Mouse (Mus musculus) heart, adult 18-20 months (tissue): ENCODE measurements at regions not wholly inside any gene's neighbourhood (a gene's known extent, or its start where the extent isn't known, plus 50 kb on each side); places are given as distances from the start of the nearest gene placed in this dataset.
"Not testable (repeated sequence)": the region's sequence is repeated elsewhere in the genome, so short reads cannot be mapped to it uniquely, and the experiment has no call there.

Experiments
- DNase-seq, 2 experiments: peaks; one replicate each; pipeline ENCODE4 v3.0.0; 2021 to 2022; ENCODE audit warnings: mixed read lengths in 1 of 2

GRCm38 (mm10) chr10:20891426-20891825 is 60.9 kb upstream of the Ahi1 start:
- DNase-seq = no peak

- no peak for DNase-seq
Observed at GRCm38 (mm10) chr10:20883618-20884017, 68.7 kb upstream of the Ahi1 start.

GRCm38 (mm10) chr10:20882599-20882998 is 69.7 kb upstream of the Ahi1 start:
- DNase-seq = no peak

- peak in 1 of 2 experiments; percentile 10 for DNase-seq
Observed at GRCm38 (mm10) chr10:20880251-20880650, 72.1 kb upstream of the Ahi1 start.

GRCm38 (mm10) chr10:20879482-20879881 is 72.9 kb upstream of the Ahi1 start:
- DNase-seq = no peak

GRCm38 (mm10) chr10:20867076-20867475 is 85.3 kb upstream of the Ahi1 start:
- no peak for DNase-seq

GRCm38 (mm10) chr10:20865031-20865430 is 87.3 kb upstream of the Ahi1 start:
- no peak for DNase-seq

GRCm38 (mm10) chr10:20857413-20857812 is 94.9 kb upstream of the Ahi1 start:
- DNase-seq = no peak

- peak; percentile 18 to 22 for DNase-seq
Observed at GRCm38 (mm10) chr10:20854621-20855363, 97.6 kb upstream of the Ahi1 start.

- DNase-seq = no peak
Observed at GRCm38 (mm10) chr10:20847287-20847686, 105.1 kb upstream of the Ahi1 start.

GRCm38 (mm10) chr10:20843277-20843676 is 109.1 kb upstream of the Ahi1 start:
- no peak for DNase-seq

GRCm38 (mm10) chr10:20842131-20842530 is 110.2 kb upstream of the Ahi1 start:
- no peak for DNase-seq

- no peak for DNase-seq
Observed at GRCm38 (mm10) chr10:20841430-20842040, 110.8 kb upstream of the Ahi1 start.

- peak in 1 of 2 experiments; percentile 16 for DNase-seq
Observed at GRCm38 (mm10) chr10:20838685-20839425, 113.5 kb upstream of the Ahi1 start.

GRCm38 (mm10) chr10:20836816-20837215 is 111.9 kb upstream of the Pde7b start:
- not testable (repeated sequence) for DNase-seq

GRCm38 (mm10) chr10:20834806-20835575 is 110.1 kb upstream of the Pde7b start:
- DNase-seq = peak; percentile 12 to 66

- DNase-seq = no peak
Observed at GRCm38 (mm10) chr10:20828304-20828703, 103.4 kb upstream of the Pde7b start.

- peak; percentile 7 to 12 for DNase-seq
Observed at GRCm38 (mm10) chr10:20827473-20827872, 102.6 kb upstream of the Pde7b start.

- no peak for DNase-seq
Observed at GRCm38 (mm10) chr10:20818548-20818947, 93.7 kb upstream of the Pde7b start.

- no peak for DNase-seq
Observed at GRCm38 (mm10) chr10:20799792-20800191, 74.9 kb upstream of the Pde7b start.

GRCm38 (mm10) chr10:20798400-20798799 is 73.5 kb upstream of the Pde7b start:
- DNase-seq = no peak

GRCm38 (mm10) chr10:20793956-20794355 is 69.1 kb upstream of the Pde7b start:
- no peak for DNase-seq
